Mouse (Mus musculus) hindbrain, embryonic 10.5 days (tissue): ENCODE measurements around the gene Esrrg. TPM values are rescaled to one million over a fixed set of nuclear protein-coding genes. Genes with fewer than 3 reads are reported as not detected.

ENCODE experiments used
- DNase-seq: peaks from one replicate; pipeline ENCODE4 v3.0.0-alpha.2; 2017; ENCODE audit warnings: low spot score
- H3K27ac ChIP-seq: fragments of 300-500 bp; sonication (generic); 2 replicates; pipeline ENCODE4 v1.5.1; 2016; ENCODE audit warnings: mild to moderate bottlenecking, moderate library complexity
- H3K27me3 ChIP-seq: fragments of 300-500 bp; sonication (generic); 2 replicates; pipeline ENCODE4 v1.6.1; 2016; ENCODE audit warnings: mild to moderate bottlenecking; ENCODE audit not compliant: poor library complexity, insufficient read depth, severe bottlenecking
- H3K36me3 ChIP-seq: fragments of 300-500 bp; sonication (generic); 2 replicates; pipeline ENCODE4 v1.6.1; 2016; ENCODE audit warnings: mild to moderate bottlenecking, moderate library complexity
- H3K4me1 ChIP-seq: fragments of 300-500 bp; sonication (generic); replicated peaks from 2 replicates; pipeline ENCODE4 v1.6.1; 2016; ENCODE audit warnings: mild to moderate bottlenecking
- H3K4me3 ChIP-seq: fragments of 300-500 bp; sonication (generic); 2 replicates; pipeline ENCODE4 v1.5.1; 2016; ENCODE audit warnings: mild to moderate bottlenecking, moderate library complexity
- H3K9me3 ChIP-seq: fragments of 300-500 bp; sonication (generic); 2 replicates; pipeline ENCODE4 v1.6.1; 2016; ENCODE audit warnings: mild to moderate bottlenecking, moderate library complexity
- WGBS: fragments of 180-500 bp; shearing (Covaris S2); methylation state at CpG from one replicate; pipeline ENCODE4 v1.1.7; 2016; 5-methylcytosine and 5-hydroxymethylcytosine counted together
- polyA plus RNA-seq: library from polyadenylated mRNA; unstranded; fragments of >200 nt; fragmentation: Nextera tagmentation; extraction: Ambion mirVana; gene quantifications from 2 replicates; pipeline ENCODE4 v1.2.1, GENCODE M21; 2016

Gene Esrrg
- polyA plus RNA-seq, 1 experiment from 2014 or later, result 5.8 TPM

- no peaks in the 10 kb centered on the region; the same call in 1 of the 2 replicates for H3K27me3 ChIP-seq
- peaks cover 31% of the 10 kb centered on the region for H3K4me1 ChIP-seq
- no peak overlapping the region for H3K27ac ChIP-seq
- no peak overlapping the region for H3K4me3 ChIP-seq
- no peaks in the 10 kb centered on the region for H3K9me3 ChIP-seq
- 89% methylated on average over 11 of the region's 11 CpGs for whole genome bisulfite sequencing
- no peak for DNase-seq
- H3K36me3 ChIP-seq, result no peaks in the 10 kb centered on the region
Measured at GRCm38 (mm10) chr1:188077561-188078195, 469.1 kb downstream of the Esrrg start.

DNA sequence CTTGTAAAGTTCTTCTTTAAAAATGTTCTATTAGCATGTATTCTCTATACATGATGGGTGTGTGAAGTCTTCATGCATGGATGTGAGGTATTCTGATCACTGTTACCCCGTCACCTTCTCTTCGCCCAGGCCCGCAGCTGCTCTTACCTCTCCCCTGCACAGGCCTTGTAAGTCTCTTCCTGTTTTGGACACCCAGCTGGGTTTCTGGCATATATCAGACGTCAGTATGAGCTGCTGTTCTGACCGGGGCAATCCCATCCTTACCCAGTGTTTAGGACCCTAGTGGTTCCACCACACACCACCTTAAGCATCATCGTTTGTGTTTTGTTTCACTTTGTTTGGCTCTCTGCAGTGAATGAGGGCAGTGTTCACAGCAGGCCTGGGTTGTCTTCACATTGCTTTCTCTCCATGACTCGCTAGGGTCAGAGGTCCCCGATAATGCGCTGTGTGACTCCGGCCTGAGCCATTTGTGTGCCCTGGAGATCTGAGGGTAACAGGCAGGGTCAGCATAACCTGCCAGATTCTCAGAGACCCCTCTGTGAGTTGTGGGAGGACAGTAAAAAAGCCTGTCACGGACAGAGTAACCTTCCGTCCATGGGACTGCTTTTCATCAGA is 471.8 kb downstream of the Esrrg start:
- H3K4me1 ChIP-seq, result peaks cover 42% of the 10 kb centered on the region
- DNase-seq, result peak; percentile 33
- 0 out of 2 replicates have a peak, but pooled peaks cover 3% of the 10 kb centered on the region for H3K27me3 ChIP-seq
- peak overlapping the region; percentile 3; the same call in 1 of the 2 replicates for H3K27ac ChIP-seq
- H3K36me3 ChIP-seq, result no peaks in the 10 kb centered on the region
- no peaks in the 10 kb centered on the region for H3K9me3 ChIP-seq
- no peak overlapping the region for H3K4me3 ChIP-seq
- 24% methylated on average over 12 of the region's 12 CpGs for WGBS

DNA sequence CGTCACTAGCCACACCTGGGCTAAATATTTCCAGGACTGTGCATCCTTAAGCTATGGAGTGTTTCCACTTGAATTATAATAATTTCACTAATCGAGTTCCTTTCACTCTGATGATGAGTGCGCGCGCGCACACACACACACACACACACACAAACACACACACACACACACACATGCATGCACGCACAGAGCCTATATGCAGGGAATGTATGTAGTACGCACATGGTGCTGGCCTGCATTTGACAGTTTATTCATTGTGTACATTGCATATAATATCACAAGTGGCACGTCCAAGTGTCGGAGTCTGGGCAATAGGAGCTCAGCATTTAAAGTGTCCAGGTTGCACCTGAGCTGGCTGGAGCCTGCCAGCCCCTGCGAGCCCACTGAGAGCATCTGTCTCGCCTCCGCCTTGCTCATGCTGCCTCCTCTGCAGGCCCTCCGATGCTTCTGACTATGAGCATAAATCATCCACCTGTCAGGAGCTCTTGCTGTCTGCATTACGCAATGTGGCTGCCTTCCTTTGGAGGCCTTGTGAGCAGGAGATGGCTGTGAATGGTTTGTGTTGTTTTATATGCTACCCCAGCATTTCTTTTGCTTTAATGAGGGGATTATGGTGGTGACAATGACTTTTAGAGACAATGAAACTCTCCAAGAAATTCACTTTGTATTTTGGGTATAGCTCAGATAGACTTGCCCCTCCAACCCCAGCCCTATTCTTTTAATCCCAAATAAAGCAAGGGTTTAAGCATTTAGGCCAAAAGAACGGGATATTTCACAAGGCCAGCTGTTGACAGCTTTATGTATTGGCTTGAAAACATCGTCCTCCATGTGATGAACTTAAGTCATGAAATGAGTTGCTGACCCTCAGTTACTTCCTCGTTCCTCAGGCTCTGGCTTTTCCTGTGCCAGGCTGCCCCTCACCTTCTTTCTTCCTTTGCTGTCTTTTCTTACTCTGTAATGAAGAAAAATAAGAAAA is 474.4 kb downstream of the Esrrg start:
- Histone ChIP-seq H3K4me1 (peaks cover 64% of the 10 kb centered on the region), H3K27ac (no peak overlapping the region), H3K4me3 (no peak overlapping the region), H3K27me3 (0 out of 2 replicates have a peak, but pooled peaks cover 8% of the 10 kb centered on the region), H3K36me3 (no peaks in the 10 kb centered on the region), H3K9me3 (no peaks in the 10 kb centered on the region)
- DNase-seq, result no peak
- 84% methylated on average over 18 of the region's 18 CpGs for WGBS

- Histone ChIP-seq H3K4me1 (peaks cover 54% of the 10 kb centered on the region), H3K9me3 (no peaks in the 10 kb centered on the region), H3K36me3 (no peaks in the 10 kb centered on the region), H3K27me3 (peaks cover 8% of the 10 kb centered on the region; the same call in 1 of the 2 replicates), H3K27ac (no peak overlapping the region), H3K4me3 (no peak overlapping the region)
- no peak for DNase-seq
- 49% methylated on average over 13 of the region's 13 CpGs for WGBS
Measured at GRCm38 (mm10) chr1:188085116-188085879, 476.7 kb downstream of the Esrrg start.

- no peak for DNase-seq
- Histone ChIP-seq H3K27ac (no peak overlapping the region), H3K4me1 (no peaks in the 10 kb centered on the region), H3K9me3 (no peaks in the 10 kb centered on the region), H3K4me3 (no peak overlapping the region), H3K27me3 (peaks cover 2% of the 10 kb centered on the region; the same call in 1 of the 2 replicates), H3K36me3 (no peaks in the 10 kb centered on the region)
- WGBS, result 83% methylated on average over 3 of the region's 3 CpGs
Measured at GRCm38 (mm10) chr1:188093724-188094123, 485.1 kb downstream of the Esrrg start.

GRCm38 (mm10) chr1:188101832-188102231 is 493.2 kb downstream of the Esrrg start:
- Histone ChIP-seq H3K4me1 (no peaks in the 10 kb centered on the region), H3K9me3 (no peaks in the 10 kb centered on the region), H3K36me3 (no peaks in the 10 kb centered on the region), H3K4me3 (no peak overlapping the region), H3K27ac (no peak overlapping the region), H3K27me3 (no peaks in the 10 kb centered on the region)
- no peak for DNase-seq
- 61% methylated on average over 7 of the region's 7 CpGs for WGBS

- Histone ChIP-seq H3K36me3 (no peaks in the 10 kb centered on the region), H3K27me3 (no peaks in the 10 kb centered on the region), H3K9me3 (no peaks in the 10 kb centered on the region), H3K27ac (no peak overlapping the region), H3K4me3 (no peak overlapping the region), H3K4me1 (no peaks in the 10 kb centered on the region)
- WGBS, result 74% methylated on average over 3 of the region's 3 CpGs
- DNase-seq, result no peak
Measured at GRCm38 (mm10) chr1:188103179-188103578, 494.6 kb downstream of the Esrrg start.

DNA sequence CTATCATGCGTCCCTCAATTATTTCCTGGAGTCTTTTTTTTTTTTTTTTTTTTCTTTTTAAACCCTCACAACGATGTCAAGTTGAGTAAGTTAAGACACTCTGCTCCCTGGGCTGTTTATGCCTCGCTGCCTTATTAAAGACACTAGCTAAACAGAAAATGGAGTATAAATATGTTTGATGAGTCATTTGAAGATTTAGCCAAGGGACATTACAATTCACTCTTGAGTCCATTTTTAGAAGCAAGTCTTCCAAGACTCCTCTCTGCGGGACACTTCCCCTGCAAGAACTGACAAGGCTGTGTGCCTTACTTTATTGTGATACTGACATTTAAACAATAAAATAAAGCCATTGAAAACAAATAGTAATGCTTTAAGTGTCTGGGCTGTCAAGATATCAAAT is 496.9 kb downstream of the Esrrg start:
- Histone ChIP-seq H3K27ac (no peak overlapping the region), H3K4me3 (no peak overlapping the region), H3K4me1 (no peaks in the 10 kb centered on the region), H3K36me3 (no peaks in the 10 kb centered on the region), H3K27me3 (no peaks in the 10 kb centered on the region), H3K9me3 (no peaks in the 10 kb centered on the region)
- WGBS, result 67% methylated on average over 4 of the region's 4 CpGs
- DNase-seq, result no peak

DNA sequence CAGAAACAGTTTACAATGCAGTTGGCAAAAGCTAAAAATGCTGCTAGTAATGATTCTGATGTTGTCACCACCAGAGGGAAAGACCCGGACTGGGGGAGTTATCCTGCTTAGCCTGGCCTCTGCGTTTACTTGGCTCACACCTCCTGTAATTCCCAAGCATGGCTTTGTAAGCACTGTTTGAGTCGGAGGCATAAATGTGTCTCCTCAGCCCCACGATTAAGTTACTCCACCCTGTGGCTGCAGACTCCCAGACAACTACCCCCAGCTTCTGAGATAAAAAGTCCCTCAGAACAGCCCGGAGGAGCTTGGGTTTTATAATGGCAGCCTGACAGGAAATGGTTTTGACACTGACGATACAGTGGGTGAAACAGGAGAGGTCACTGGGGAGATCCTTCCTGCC is 499.4 kb downstream of the Esrrg start:
- H3K36me3 ChIP-seq, result no peaks in the 10 kb centered on the region

GRCm38 (mm10) chr1:188111552-188111951 is 503.0 kb downstream of the Esrrg start:
- Histone ChIP-seq H3K4me1 (no peaks in the 10 kb centered on the region), H3K4me3 (no peak overlapping the region), H3K9me3 (no peaks in the 10 kb centered on the region), H3K27me3 (no peaks in the 10 kb centered on the region), H3K27ac (no peak overlapping the region), H3K36me3 (no peaks in the 10 kb centered on the region)
- DNase-seq, result no peak
- 84% methylated on average over 3 of the region's 3 CpGs for WGBS

More for the DNA sequence above, 499.4 kb downstream of the Esrrg start:
- WGBS, result 62% methylated on average over 6 of the region's 6 CpGs
- DNase-seq, result peak; percentile 8
- Histone ChIP-seq H3K4me1 (no peaks in the 10 kb centered on the region), H3K4me3 (no peak overlapping the region), H3K27ac (no peak overlapping the region), H3K9me3 (no peaks in the 10 kb centered on the region), H3K27me3 (no peaks in the 10 kb centered on the region)

GRCm38 (mm10) chr1:188113240-188113639 is 504.6 kb downstream of the Esrrg start:
- H3K4me1 ChIP-seq, result peaks cover 3% of the 10 kb centered on the region; the same call in 1 of the 2 replicates
- no peaks in the 10 kb centered on the region for H3K27me3 ChIP-seq
- no peaks in the 10 kb centered on the region for H3K9me3 ChIP-seq
- no peak overlapping the region for H3K4me3 ChIP-seq
- WGBS, result 83% methylated on average over 3 of the region's 3 CpGs
- H3K36me3 ChIP-seq, result no peaks in the 10 kb centered on the region
- H3K27ac ChIP-seq, result no peak overlapping the region
- DNase-seq, result no peak

DNA sequence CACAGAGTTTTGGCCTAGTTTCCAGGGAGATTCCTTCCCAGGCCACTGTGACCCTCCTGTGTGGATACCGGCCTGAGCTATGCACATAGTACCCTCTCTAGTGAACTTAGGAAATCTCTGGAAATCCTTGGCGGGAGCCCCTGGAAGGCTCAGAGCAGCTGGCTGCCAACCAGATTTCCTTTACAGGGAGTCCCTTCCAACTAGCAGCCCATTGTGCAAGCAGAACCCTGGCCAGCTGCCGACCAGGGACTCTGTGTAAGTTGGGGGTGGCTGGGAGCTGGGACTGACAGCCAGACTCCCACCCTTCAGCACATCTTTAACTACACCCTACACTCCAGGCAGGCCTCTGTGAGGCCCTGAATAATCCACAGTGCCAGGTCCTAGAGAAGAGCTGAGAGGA is 509.5 kb downstream of the Esrrg start:
- no peak overlapping the region for H3K27ac ChIP-seq
- H3K9me3 ChIP-seq, result no peaks in the 10 kb centered on the region
- no peaks in the 10 kb centered on the region for H3K27me3 ChIP-seq

More for the DNA sequence above, 509.5 kb downstream of the Esrrg start:
- DNase-seq, result no peak
- H3K4me3 ChIP-seq, result no peak overlapping the region
- WGBS, result 64% methylated on average over 3 of the region's 3 CpGs
- H3K4me1 ChIP-seq, result peaks cover 5% of the 10 kb centered on the region; the same call in 1 of the 2 replicates
- H3K36me3 ChIP-seq, result no peaks in the 10 kb centered on the region
